Mouse (Mus musculus): ENCODE results near the gene Gm17581.

GRCm38 (mm10) chr2:155742931-155743337 is 7.3 kb upstream of the Gm17581 start:
- TF ChIP-seq CTCF (IDR thresholded peaks at IDR 0.05; ENCODE audit: extremely low read depth, insufficient read depth, low read length) (no peak), POLR2A (IDR thresholded peaks at IDR 0.05; ENCODE audit: extremely low read depth, insufficient read depth, low read length) (no peak)

All from cortical plate, adult 2 months (tissue).